In genomic region chr7:116392329-116392728, GRCm38 (mm10) we compare ENCODE assay signal across 27 mouse cellular contexts. TPM values are rescaled to one million over a fixed set of nuclear protein-coding genes. Genes with fewer than 3 reads are reported as not detected.
DNase-seq lines count a peak whose midpoint lies in the region; ATAC-seq and TF ChIP-seq lines count a peak whose summit lies in the region.
"Had no signal": no experiment of that assay in that cellular context is flagged by ENCODE, and none has a peak within 500 bp of the region (broad histone marks: within the 10 kb centered on the region; RNA-seq: fewer than 3 reads in every experiment).

No protein-coding gene starts in this region.

- TF ChIP-seq POLR2A in CH12.LX (IDR thresholded peaks at IDR 0.05; ENCODE audit: low read depth, low read length), result no peak

- H3K4me1 ChIP-seq in CH12.LX (ENCODE audit: control insufficient read depth in 1 of 2, insufficient read depth in 2 of 2), result peaks cover 0 to 6% of the 10 kb centered on the region in 2 experiments; a peak in 1 of 4 replicates
- H3K4me1 ChIP-seq in intestine, embryonic 16.5 days (ENCODE audit: control insufficient read depth, insufficient read depth, low read length), result no peaks in the 10 kb centered on the region
- H3K4me1 ChIP-seq: embryonic facial prominence, embryonic 13.5 days; embryonic facial prominence, embryonic 15.5 days; forebrain, embryonic 10.5 days; forebrain, embryonic 12.5 days had no signal

- 81% methylated on average over 3 of the region's 3 CpGs for WGBS in intestine, embryonic 16.5 days

- dilution Hi-C loops in CH12.LX (cut with MboI; ENCODE audit: extremely low pct_ligation_motif_present, extremely low pct_unique_long_range_greater_than_20kb, low sequenced_read_pairs), result no loop called here

- intact Hi-C loops in heart, postnatal 10 days (cut with DNase I), result no loop called here

- H3K27ac ChIP-seq in CH12.LX (ENCODE audit: insufficient read depth, low read depth), result no peak overlapping the region
- H3K27ac ChIP-seq in intestine, embryonic 16.5 days (ENCODE audit: low read length), result no peak overlapping the region
- H3K27ac ChIP-seq: embryonic facial prominence, embryonic 13.5 days; embryonic facial prominence, embryonic 15.5 days; forebrain, embryonic 10.5 days; forebrain, embryonic 12.5 days had no signal

- TF ChIP-seq CTCF in CH12.LX (conservative IDR thresholded peaks at IDR 0.05 in 1 of 2, IDR thresholded peaks at IDR 0.05 in 1 of 2; ENCODE audit: low read depth in 2 of 2, low read length in 2 of 2), result no peak

- peaks cover 0 to 19% of the 10 kb centered on the region in 2 experiments for H3K36me3 ChIP-seq in CH12.LX (replicated peaks in 1 of 2; ENCODE audit: control insufficient read depth in 1 of 2, insufficient read depth in 1 of 2, low read length in 1 of 2)
- H3K36me3 ChIP-seq in intestine, embryonic 16.5 days (ENCODE audit: control insufficient read depth, insufficient read depth, low read length), result no peaks in the 10 kb centered on the region

- in situ Hi-C loops in CH12.LX (cut with MboI; ENCODE audit: low pct_ligation_motif_present, low pct_unique_long_range_greater_than_20kb, low sequenced_read_pairs), result no loop called here

- H3K9ac ChIP-seq in CH12.LX (ENCODE audit: insufficient read depth, low read depth), result no peak overlapping the region
- H3K9ac ChIP-seq in intestine, embryonic 16.5 days (ENCODE audit: low read depth, low read length), result no peak overlapping the region
- H3K9ac ChIP-seq: embryonic facial prominence, embryonic 13.5 days; embryonic facial prominence, embryonic 15.5 days; forebrain, embryonic 12.5 days had no signal

- no peaks in the 10 kb centered on the region for H3K9me3 ChIP-seq in CH12.LX (replicated peaks; ENCODE audit: low read length)
- no peaks in the 10 kb centered on the region for H3K9me3 ChIP-seq in intestine, embryonic 16.5 days (ENCODE audit: control insufficient read depth, low read length)
- H3K9me3 ChIP-seq: embryonic facial prominence, embryonic 13.5 days; embryonic facial prominence, embryonic 15.5 days; forebrain, embryonic 10.5 days; forebrain, embryonic 12.5 days had no signal

- H3K79me2 ChIP-seq in CH12.LX (replicated peaks; ENCODE audit: control insufficient read depth, extremely low read depth, insufficient read depth, poor library complexity, severe bottlenecking), result no peaks in the 10 kb centered on the region; the same call in 1 of the 2 replicates

- no peaks in the 10 kb centered on the region for H3K27me3 ChIP-seq in CH12.LX (replicated peaks)
- H3K27me3 ChIP-seq in intestine, embryonic 16.5 days (replicated peaks; ENCODE audit: control insufficient read depth, insufficient read depth, low read length), result no peaks in the 10 kb centered on the region
- H3K27me3 ChIP-seq: embryonic facial prominence, embryonic 13.5 days; embryonic facial prominence, embryonic 15.5 days; forebrain, embryonic 12.5 days; Patski had no signal

- H3K4me2 ChIP-seq in CH12.LX (ENCODE audit: insufficient read depth, low read depth, poor library complexity, severe bottlenecking), result no peak overlapping the region
- no peak overlapping the region for H3K4me2 ChIP-seq in intestine, embryonic 16.5 days (ENCODE audit: low read depth, low read length)
- H3K4me2 ChIP-seq: embryonic facial prominence, embryonic 13.5 days; embryonic facial prominence, embryonic 15.5 days; forebrain, embryonic 12.5 days had no signal

- DNase-seq in CH12.LX (ENCODE audit: extremely low read depth), result peak; percentile 12
- DNase-seq in T-cell, adult 2 months (ENCODE audit: low spot score), result peak; percentile 1
- DNase-seq in gastrocnemius, postnatal 25 days, result no peak
- DNase-seq in heart, postnatal 10 days, result no peak
- DNase-seq: adrenal gland, adult 2 months; adrenal gland, postnatal 10 days; adrenal gland, postnatal 25 days; B cell, adult 2 months; cerebellum, adult 11 months; cerebellum, adult 18-20 months; cerebellum, adult 8-10 months; cerebellum, adult 9-11 months; cerebellum, postnatal 14 days; cerebellum, postnatal 36 days; embryo, embryonic 11 days had no signal

- H3K4me3 ChIP-seq in CH12.LX (replicated peaks in 1 of 3; ENCODE audit: low read depth in 2 of 3, low read length in 2 of 3, poor library complexity in 1 of 3), result no peak overlapping the region
- H3K4me3 ChIP-seq in intestine, embryonic 16.5 days (ENCODE audit: low read length), result no peak overlapping the region
- H3K4me3 ChIP-seq: embryonic facial prominence, embryonic 13.5 days; embryonic facial prominence, embryonic 15.5 days; erythroblast, embryonic 14.5 days; forebrain, embryonic 10.5 days; forebrain, embryonic 12.5 days had no signal

- ATAC-seq in hematopoietic stem cell, adult 5-6 weeks (replicated peaks in 1 of 2; ENCODE audit: insufficient read depth in 1 of 2, low FRiP score in 2 of 2, low TSS enrichment in 1 of 2, low read depth in 1 of 2, poor library complexity in 2 of 2, severe bottlenecking in 2 of 2), result 0 out of 4 replicates have a peak, but pooled peaks have one; percentile 36 to 46
- 0 out of 2 replicates have a peak, but pooled peaks have one; percentile 23 for ATAC-seq in neutrophil, adult 5-6 weeks (ENCODE audit: extremely low read depth, insufficient number of reproducible peaks, low FRiP score, poor library complexity, severe bottlenecking)
- ATAC-seq in intestine, embryonic 16.5 days, result no peak
- ATAC-seq: CD4-positive, CD25-positive, alpha-beta regulatory T cell, adult 4 months; forebrain, embryonic 14.5 days; forebrain, embryonic 16.5 days; Patski had no signal

- TF ChIP-seq EP300 in CH12.LX (IDR thresholded peaks at IDR 0.05; ENCODE audit: low read length), result no peak

- no peak for TF ChIP-seq RAD21 in CH12.LX (IDR thresholded peaks at IDR 0.05; ENCODE audit: low read depth, low read length)

TF ChIP-seq in CH12.LX, 34 proteins besides CTCF, POLR2A, EP300 and RAD21:
- no peak for TF ChIP-seq ZC3H11A (IDR thresholded peaks at IDR 0.05; ENCODE audit: low read depth, low read length)
- no peak for TF ChIP-seq SMC3 (IDR thresholded peaks at IDR 0.05; ENCODE audit: low read depth, low read length)
- no peak for TF ChIP-seq ZNF384 (IDR thresholded peaks at IDR 0.05; ENCODE audit: low read depth, low read length)
- TF ChIP-seq USF2 (conservative IDR thresholded peaks at IDR 0.05; ENCODE audit: low read depth, low read length), result no peak
- no peak for TF ChIP-seq MAX (IDR thresholded peaks at IDR 0.05; ENCODE audit: low read length)
- no peak for TF ChIP-seq HCFC1 (IDR thresholded peaks at IDR 0.05; ENCODE audit: low read depth, low read length)
- no peak for TF ChIP-seq RCOR1 (conservative IDR thresholded peaks at IDR 0.05; ENCODE audit: low read depth, low read length)
- TF ChIP-seq NELFE (IDR thresholded peaks at IDR 0.05; ENCODE audit: low read depth, low read length), result no peak
- no peak for TF ChIP-seq USF1 (IDR thresholded peaks at IDR 0.05; ENCODE audit: low read depth, low read length)
- no peak for TF ChIP-seq MXI1 (IDR thresholded peaks at IDR 0.05; ENCODE audit: low read depth, low read length)
- TF ChIP-seq E2F4 (IDR thresholded peaks at IDR 0.05; ENCODE audit: insufficient replicate concordance, low read depth, low read length), result no peak
- TF ChIP-seq POLR2AphosphoS2 (IDR thresholded peaks at IDR 0.05; ENCODE audit: low read depth, low read length), result no peak
- no peak for TF ChIP-seq PAX5 (IDR thresholded peaks at IDR 0.05; ENCODE audit: low read length)
- no peak for TF ChIP-seq ZMIZ1 (IDR thresholded peaks at IDR 0.05; ENCODE audit: low read depth, low read length)
- no peak for TF ChIP-seq ELF1 (IDR thresholded peaks at IDR 0.05; ENCODE audit: low read depth, low read length)

RNA-seq across cellular contexts. Expression of gene Pik3c2a, which starts 50.9 kb away (rescaled TPM):
- total RNA-seq in CH12.LX (2012; rRNA removed), result 13.9 and 14.3 TPM in 2 replicates
- 35.3 and 42.4 TPM in 2 replicates for total RNA-seq in CH12.LX (2014; rRNA removed)
- polyA plus RNA-seq in CH12.LX (2012; ENCODE audit: insufficient read length, low read depth), result 9.2 and 10.9 TPM in 2 replicates
- 18.9 and 19.1 TPM in 2 replicates for total RNA-seq in hematopoietic stem cell, adult 5-6 weeks (2017)
- total RNA-seq in neutrophil, adult 5-6 weeks (2017), result 57.8 and 58.4 TPM in 2 replicates
- total RNA-seq in gastrocnemius, postnatal 25 days (2021), result 1 to 10 TPM; 6.4 to 6.9 TPM
- polyA plus RNA-seq in intestine, embryonic 16.5 days (2015; fragmentation: Nextera tagmentation; extraction: Ambion mirVana), result 22.7 and 23.2 TPM in 2 replicates
- 10 to 100 TPM; 27.0 to 28.3 TPM for total RNA-seq in heart, postnatal 10 days (2021)
- polyA plus RNA-seq: erythroblast, embryonic 14.5 days had no signal

RNA-seq across cellular contexts. Expression of gene Rps13, which starts 58.3 kb away (rescaled TPM):
- total RNA-seq in CH12.LX (2012; rRNA removed), result 1,979 and 2,045 TPM in 2 replicates
- total RNA-seq in CH12.LX (2014; rRNA removed), result 1,623 and 1,663 TPM in 2 replicates
- polyA plus RNA-seq in CH12.LX (2012; ENCODE audit: insufficient read length, low read depth), result 191 and 388 TPM in 2 replicates
- 3,931 and 4,423 TPM in 2 replicates for total RNA-seq in hematopoietic stem cell, adult 5-6 weeks (2017)
- 1,522 and 1,553 TPM in 2 replicates for total RNA-seq in neutrophil, adult 5-6 weeks (2017)
- 100 to 1,000 TPM; 232 to 233 TPM for total RNA-seq in gastrocnemius, postnatal 25 days (2021)
- 744 and 753 TPM in 2 replicates for polyA plus RNA-seq in intestine, embryonic 16.5 days (2015; fragmentation: Nextera tagmentation; extraction: Ambion mirVana)
- total RNA-seq in heart, postnatal 10 days (2021), result 100 to 1,000 TPM; 356 to 364 TPM

Comparison
In these comparisons a context has a peak if more than half of its experiments do, and no peak if none do; other contexts are left out.
1. DNase-seq: peak in CH12.LX (single experiment) and T-cell, adult 2 months (single experiment); none in gastrocnemius, postnatal 25 days (single experiment) and heart, postnatal 10 days (0 of 2).